Mouse (Mus musculus): Measurements from ENCODE around the gene Syt14. TPM values are rescaled to one million over a fixed set of nuclear protein-coding genes. Genes with fewer than 3 reads are reported as not detected.

Syt14 gene
- total RNA-seq, 1 experiment, result 8.5 TPM

GRCm38 (mm10) chr1:192857582-192857981 lies 178.0 kb downstream of the Syt14 start:
- Histone ChIP-seq H3K36me3 (ENCODE audit: control insufficient read depth, insufficient read depth, low read length, poor library complexity, severe bottlenecking) (no peaks in the 10 kb centered on the region), H3K9me3 (ENCODE audit: control insufficient read depth, insufficient read depth, low read depth, low read length) (no peaks in the 10 kb centered on the region), H3K27ac (ENCODE audit: insufficient read depth, low read depth, low read length, poor library complexity, severe bottlenecking) (no peak overlapping the region), H3K4me1 (ENCODE audit: control insufficient read depth in 2 of 2, insufficient read depth in 2 of 2, low read length in 2 of 2, poor library complexity in 1 of 2) (peaks cover 0 to 7% of the 10 kb centered on the region in 2 experiments; a peak in 2 of 4 replicates), H3K9ac (ENCODE audit: insufficient read depth, low read depth, low read length, poor library complexity, severe bottlenecking) (no peak overlapping the region), H3K4me3 (ENCODE audit: insufficient read depth in 1 of 2, low read depth in 1 of 2, low read length in 2 of 2, poor library complexity in 1 of 2, severe bottlenecking in 1 of 2) (no peak overlapping the region)
- in situ Hi-C loops (cut with MboI; ENCODE audit: low sequenced_read_pairs in 2 of 2, unreplicated experiment in 2 of 2), result no loop called here
- DNase-seq (ENCODE audit: low read depth, low spot score), result no peak
- TF ChIP-seq CHD2 (IDR thresholded peaks at IDR 0.05; ENCODE audit: low read depth, low read length) (no peak), HCFC1 (IDR thresholded peaks at IDR 0.05; ENCODE audit: borderline replicate concordance, insufficient read depth, low read length) (no peak)

- no peak overlapping the region for H3K9ac ChIP-seq (ENCODE audit: insufficient read depth, low read depth, low read length, poor library complexity, severe bottlenecking)
- DNase-seq (ENCODE audit: low read depth, low spot score), result no peak
- no peaks in the 10 kb centered on the region for H3K9me3 ChIP-seq (ENCODE audit: control insufficient read depth, insufficient read depth, low read depth, low read length)
- no peak for TF ChIP-seq HCFC1 (IDR thresholded peaks at IDR 0.05; ENCODE audit: borderline replicate concordance, insufficient read depth, low read length)
- no peak for TF ChIP-seq ZNF384 (IDR thresholded peaks at IDR 0.05; ENCODE audit: low read depth, low read length)
- no peak for TF ChIP-seq MAFK (IDR thresholded peaks at IDR 0.05; ENCODE audit: insufficient read depth, low read depth, low read length)
- TF ChIP-seq CHD2 (IDR thresholded peaks at IDR 0.05; ENCODE audit: low read depth, low read length), result no peak
- TF ChIP-seq ZC3H11A (IDR thresholded peaks at IDR 0.05; ENCODE audit: borderline replicate concordance, low read depth, low read length), result no peak
- no peak overlapping the region for H3K4me3 ChIP-seq (ENCODE audit: insufficient read depth in 1 of 2, low read depth in 1 of 2, low read length in 2 of 2, poor library complexity in 1 of 2, severe bottlenecking in 1 of 2)
- no peaks in the 10 kb centered on the region for H3K36me3 ChIP-seq (ENCODE audit: control insufficient read depth, insufficient read depth, low read length, poor library complexity, severe bottlenecking)
- H3K4me1 ChIP-seq (ENCODE audit: control insufficient read depth in 2 of 2, insufficient read depth in 2 of 2, low read length in 2 of 2, poor library complexity in 1 of 2), result peaks cover 0 to 7% of the 10 kb centered on the region in 2 experiments; a peak in 2 of 4 replicates
- in situ Hi-C loops (cut with MboI; ENCODE audit: low sequenced_read_pairs in 2 of 2, unreplicated experiment in 2 of 2), result no loop called here
- no peak overlapping the region for H3K27ac ChIP-seq (ENCODE audit: insufficient read depth, low read depth, low read length, poor library complexity, severe bottlenecking)
Observed at GRCm38 (mm10) chr1:192856931-192857330, 178.6 kb downstream of the Syt14 start.

GRCm38 (mm10) chr1:192856411-192856810 lies 179.2 kb downstream of the Syt14 start:
- in situ Hi-C loops (cut with MboI; ENCODE audit: low sequenced_read_pairs in 2 of 2, unreplicated experiment in 2 of 2), result no loop called here
- H3K9ac ChIP-seq (ENCODE audit: insufficient read depth, low read depth, low read length, poor library complexity, severe bottlenecking), result no peak overlapping the region
- DNase-seq (ENCODE audit: low read depth, low spot score), result no peak
- H3K4me1 ChIP-seq (ENCODE audit: control insufficient read depth in 2 of 2, insufficient read depth in 2 of 2, low read length in 2 of 2, poor library complexity in 1 of 2), result peaks cover 0 to 7% of the 10 kb centered on the region in 2 experiments; a peak in 2 of 4 replicates
- no peaks in the 10 kb centered on the region for H3K36me3 ChIP-seq (ENCODE audit: control insufficient read depth, insufficient read depth, low read length, poor library complexity, severe bottlenecking)
- H3K9me3 ChIP-seq (ENCODE audit: control insufficient read depth, insufficient read depth, low read depth, low read length), result no peaks in the 10 kb centered on the region
- H3K27ac ChIP-seq (ENCODE audit: insufficient read depth, low read depth, low read length, poor library complexity, severe bottlenecking), result no peak overlapping the region
- no peak for TF ChIP-seq MAFK (IDR thresholded peaks at IDR 0.05; ENCODE audit: insufficient read depth, low read depth, low read length)
- no peak for TF ChIP-seq HCFC1 (IDR thresholded peaks at IDR 0.05; ENCODE audit: borderline replicate concordance, insufficient read depth, low read length)
- no peak for TF ChIP-seq CHD2 (IDR thresholded peaks at IDR 0.05; ENCODE audit: low read depth, low read length)
- TF ChIP-seq ZC3H11A (IDR thresholded peaks at IDR 0.05; ENCODE audit: borderline replicate concordance, low read depth, low read length), result no peak
- no peak for TF ChIP-seq ZNF384 (IDR thresholded peaks at IDR 0.05; ENCODE audit: low read depth, low read length)
- no peak overlapping the region for H3K4me3 ChIP-seq (ENCODE audit: insufficient read depth in 1 of 2, low read depth in 1 of 2, low read length in 2 of 2, poor library complexity in 1 of 2, severe bottlenecking in 1 of 2)

GRCm38 (mm10) chr1:192855474-192856230 lies 179.9 kb downstream of the Syt14 start, which contains the start of gene Sertad4:
Gene Sertad4, minus strand, starts transcription at chr1:192855756.
- H3K36me3 ChIP-seq (ENCODE audit: control insufficient read depth, insufficient read depth, low read length, poor library complexity, severe bottlenecking), result no peaks in the 10 kb centered on the region
- peaks cover 0 to 7% of the 10 kb centered on the region in 2 experiments; a peak in 2 of 4 replicates for H3K4me1 ChIP-seq (ENCODE audit: control insufficient read depth in 2 of 2, insufficient read depth in 2 of 2, low read length in 2 of 2, poor library complexity in 1 of 2)
- DNase-seq (ENCODE audit: low read depth, low spot score), result no peak
- peak within 1 kb of the TSS; percentile 76 for H3K9ac ChIP-seq (ENCODE audit: insufficient read depth, low read depth, low read length, poor library complexity, severe bottlenecking)
- no peaks in the 10 kb centered on the region for H3K9me3 ChIP-seq (ENCODE audit: control insufficient read depth, insufficient read depth, low read depth, low read length)
- TF ChIP-seq ZNF384 (IDR thresholded peaks at IDR 0.05; ENCODE audit: low read depth, low read length), result no peak
- no peak for TF ChIP-seq HCFC1 (IDR thresholded peaks at IDR 0.05; ENCODE audit: borderline replicate concordance, insufficient read depth, low read length)
- in situ Hi-C loops (cut with MboI; ENCODE audit: low sequenced_read_pairs in 2 of 2, unreplicated experiment in 2 of 2), result no loop called here
- peak within 1 kb of the TSS; percentile 73 to 95 for H3K4me3 ChIP-seq (ENCODE audit: insufficient read depth in 1 of 2, low read depth in 1 of 2, low read length in 2 of 2, poor library complexity in 1 of 2, severe bottlenecking in 1 of 2)
- no peak within 1 kb of the TSS for H3K27ac ChIP-seq (ENCODE audit: insufficient read depth, low read depth, low read length, poor library complexity, severe bottlenecking)

Measured in ES-E14 (cell line).